Mouse (Mus musculus): ENCODE measurements at regions not wholly inside any gene's neighbourhood (a gene's known extent, or its start where the extent isn't known, plus 50 kb on each side); places are given as distances from the start of the nearest gene placed in this dataset.

- DNase-seq = no peak
Measured at GRCm38 (mm10) chr14:62193371-62193770, 99.0 kb upstream of the Rnaseh2b start.

- no peak for DNase-seq
Measured at GRCm38 (mm10) chr14:62196776-62197175, 95.6 kb upstream of the Rnaseh2b start.

GRCm38 (mm10) chr14:62198476-62199190 lies 93.8 kb upstream of the Rnaseh2b start:
- DNase-seq = no peak

- no peak for DNase-seq
Measured at GRCm38 (mm10) chr14:62215071-62215470, 77.3 kb upstream of the Rnaseh2b start.

GRCm38 (mm10) chr14:62216995-62217394 lies 75.4 kb upstream of the Rnaseh2b start:
- no peak for DNase-seq

- DNase-seq = no peak
Measured at GRCm38 (mm10) chr14:62217971-62218370, 74.4 kb upstream of the Rnaseh2b start.

GRCm38 (mm10) chr14:62218716-62219115 lies 73.7 kb upstream of the Rnaseh2b start:
- DNase-seq = no peak

- DNase-seq = no peak
Measured at GRCm38 (mm10) chr14:62220770-62221169, 71.6 kb upstream of the Rnaseh2b start.
